Mouse (Mus musculus) liver, postnatal 0 days (tissue): ENCODE results near the gene Ankmy2.

Source experiments
- CTCF ChIP-seq: sonication (generic); IDR thresholded peaks from 2 replicates; pipeline ENCODE4 v1.5.1; 2016; ENCODE audit warnings: antibody characterized with exemption, low read depth
- EP300 ChIP-seq: IDR thresholded peaks from 2 replicates; pipeline ENCODE4 v1.6.1; 2016; ENCODE audit warnings: antibody characterized with exemption, low read depth, mild to moderate bottlenecking

DNA sequence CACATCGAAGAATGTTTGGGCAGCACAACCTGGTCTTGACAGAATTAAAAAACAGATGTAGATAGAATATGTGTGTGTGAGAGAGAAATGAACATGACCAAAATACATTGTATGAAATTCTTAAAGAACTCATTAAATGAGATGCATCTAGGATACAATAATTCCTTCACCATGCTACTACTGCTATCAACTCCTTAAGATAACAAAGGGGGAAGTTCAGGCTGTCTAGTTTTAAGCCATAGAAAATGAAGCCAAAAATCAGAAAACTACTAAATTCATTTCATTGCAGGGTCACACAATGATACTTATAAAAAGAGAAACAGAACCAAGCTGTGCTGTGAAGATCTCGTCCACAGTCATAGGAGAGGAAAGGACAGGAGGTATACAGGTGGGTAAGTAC, 24.7 kb upstream of the Ankmy2 start:
- no peak for TF ChIP-seq EP300
- no peak for TF ChIP-seq CTCF
